Mouse (Mus musculus) cerebellum, adult 18-20 months (tissue): ENCODE measurements around the gene Morf4l1.

Source experiments
- DNase-seq, 2 experiments: peaks; one replicate each; pipeline ENCODE4 v3.0.0; 2021

The Morf4l1 gene

DNA sequence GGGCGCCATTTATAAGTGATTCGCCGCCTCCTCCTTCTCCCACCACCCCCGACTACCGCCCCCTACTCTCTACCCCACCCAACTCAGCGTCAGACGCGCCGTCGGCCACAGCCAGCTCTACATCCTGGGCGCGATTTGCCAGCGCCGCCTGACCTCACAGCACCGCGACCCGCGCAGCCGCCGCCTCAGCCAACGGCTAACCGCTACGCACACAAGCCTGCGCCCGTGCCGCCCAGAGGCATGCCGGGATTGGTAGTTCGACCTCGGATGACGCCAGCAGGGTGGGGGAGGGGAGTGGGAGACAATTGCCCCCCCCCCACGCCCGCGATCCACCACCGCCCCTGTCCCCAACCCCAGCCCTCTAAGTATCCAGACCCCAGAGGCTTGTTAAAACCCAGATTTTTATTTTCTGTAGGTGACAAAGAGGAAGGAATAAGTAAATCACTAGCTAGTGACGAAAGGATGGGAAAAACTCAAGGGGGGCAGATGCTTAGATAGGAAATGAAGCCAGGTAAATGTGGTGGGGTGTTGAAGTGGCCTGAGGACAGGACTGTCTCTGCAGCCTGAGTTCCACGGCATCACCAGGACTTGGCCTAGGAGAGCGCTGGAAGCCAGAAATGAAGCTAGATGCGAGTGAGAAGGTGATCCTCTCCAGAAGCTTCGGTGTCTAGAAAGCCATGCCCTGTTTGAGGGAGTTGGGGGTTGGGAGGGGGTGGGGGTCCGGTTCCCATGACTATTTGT lies at the start of gene Morf4l1:
Gene Morf4l1 (minus strand): TSS at position 208 of the 741 bp plus-strand sequence.
- peak; percentile 97 to 98 for DNase-seq

DNA sequence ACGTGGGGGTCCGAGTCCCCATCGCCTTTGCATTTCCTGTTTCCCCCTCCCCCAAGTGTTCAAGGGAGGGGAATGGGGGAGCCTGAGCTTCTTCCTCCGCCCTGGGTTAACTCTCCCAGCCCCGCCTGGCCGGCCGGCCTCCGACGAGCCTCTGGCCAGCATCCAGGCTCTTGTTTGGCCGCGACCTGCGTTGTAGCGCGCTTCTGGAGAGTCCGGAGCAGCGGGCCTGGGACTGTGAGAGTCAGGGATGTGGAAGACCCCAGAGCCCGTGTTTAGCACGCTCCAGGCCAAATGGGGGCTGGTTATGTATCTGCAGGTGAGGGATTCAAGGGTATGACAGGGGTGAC lies 49.1 kb upstream of the Morf4l1 start:
- peak; percentile 25 to 44 for DNase-seq

DNA sequence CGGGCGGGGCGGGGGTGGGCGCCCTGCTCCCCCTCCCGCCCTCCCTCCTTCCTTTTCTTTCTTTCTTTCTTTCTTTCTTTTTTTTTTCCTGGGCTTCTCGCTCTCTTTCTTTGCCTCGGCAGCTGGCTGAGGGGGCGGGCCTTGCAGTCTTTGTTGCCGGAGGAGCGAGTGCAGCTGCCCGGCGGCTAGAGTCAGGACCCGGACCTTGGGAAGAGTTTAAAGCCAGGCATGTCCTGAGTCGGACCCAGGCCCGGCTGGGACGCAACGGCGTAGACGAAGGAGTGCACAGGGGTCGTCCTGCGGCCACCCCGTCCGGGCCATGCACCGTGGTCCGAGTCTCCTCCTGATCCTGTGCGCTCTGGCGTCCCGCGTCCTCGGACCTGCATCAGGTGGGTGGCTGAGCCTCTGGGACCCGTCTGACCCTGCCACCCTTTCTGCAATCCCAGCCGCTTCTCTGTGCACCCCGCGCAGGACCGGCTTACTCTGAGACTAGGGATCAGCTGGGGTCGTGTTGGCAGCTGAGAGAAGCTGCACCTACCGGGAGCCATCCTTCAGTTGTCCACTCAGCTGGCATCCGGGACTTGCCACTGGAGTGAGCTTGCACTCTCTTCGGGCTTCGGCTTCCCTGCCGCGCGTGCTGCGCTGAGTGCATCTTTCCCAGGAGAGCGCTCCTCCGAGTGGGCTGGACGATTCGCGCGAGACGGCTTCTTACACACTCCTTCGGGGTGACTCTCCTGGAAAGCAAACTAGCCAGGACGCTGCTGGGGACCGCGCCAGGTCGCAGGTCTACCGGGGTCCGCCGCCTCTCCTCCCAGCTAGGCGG lies 48.6 kb upstream of the Morf4l1 start, which contains the start of gene Adamts7:
Gene Adamts7 (plus strand): TSS at position 144 of the 823 bp plus-strand sequence.
- DNase-seq = peak; percentile 17 to 45

DNA sequence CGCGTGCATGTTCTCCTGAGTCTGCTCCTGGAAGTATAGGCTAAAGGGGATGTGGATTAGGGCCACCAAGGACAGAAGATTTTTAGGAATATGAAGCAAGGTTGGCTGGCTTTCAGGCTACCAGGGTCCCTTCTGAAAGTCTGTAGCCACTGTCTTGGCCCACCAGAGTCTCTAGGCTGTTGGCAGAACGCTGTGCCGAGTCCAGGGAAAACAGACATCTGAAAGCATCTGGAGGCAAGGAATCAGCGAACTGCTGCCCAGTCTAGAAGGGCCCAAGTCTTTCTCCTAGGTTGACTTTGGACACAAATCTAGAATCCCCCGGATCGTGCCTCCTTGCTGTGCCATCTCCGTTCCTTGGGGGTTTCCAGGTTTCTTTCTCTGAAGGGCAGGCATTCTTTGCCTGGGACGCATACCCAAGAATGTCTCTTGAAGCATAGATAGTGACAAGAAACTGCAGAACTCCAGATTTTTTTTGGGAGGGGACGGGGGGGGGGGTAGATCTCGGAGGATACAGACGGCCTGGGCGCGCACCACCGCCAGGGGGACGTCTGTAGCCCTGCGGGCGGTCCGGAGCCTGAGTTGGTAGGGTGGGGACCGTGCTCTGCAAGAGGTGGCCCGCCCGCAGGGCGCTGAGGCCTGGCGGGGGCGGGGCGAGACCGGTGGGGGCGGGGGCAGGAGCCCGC lies 47.8 kb upstream of the Morf4l1 start:
- no peak for DNase-seq

DNA sequence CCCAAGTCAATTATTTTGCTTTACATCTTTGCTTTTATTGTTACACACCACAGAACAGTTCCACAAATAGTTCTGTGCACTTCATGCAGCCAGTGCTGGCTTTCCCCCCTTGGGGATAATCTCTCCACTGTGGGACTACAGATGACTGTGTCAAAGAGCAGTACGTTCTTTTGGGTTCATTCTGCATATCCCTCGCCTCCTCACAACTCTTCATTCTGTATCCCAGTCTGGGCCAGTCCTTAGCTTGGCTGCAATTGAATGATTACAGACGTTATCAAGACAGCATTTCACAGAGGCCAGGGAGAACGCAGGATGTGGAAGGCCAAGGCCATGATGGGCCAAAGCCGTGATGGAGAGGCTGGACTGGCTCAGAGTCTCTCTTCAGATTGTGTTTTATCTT lies 32.3 kb upstream of the Morf4l1 start:
- DNase-seq = no peak

DNA sequence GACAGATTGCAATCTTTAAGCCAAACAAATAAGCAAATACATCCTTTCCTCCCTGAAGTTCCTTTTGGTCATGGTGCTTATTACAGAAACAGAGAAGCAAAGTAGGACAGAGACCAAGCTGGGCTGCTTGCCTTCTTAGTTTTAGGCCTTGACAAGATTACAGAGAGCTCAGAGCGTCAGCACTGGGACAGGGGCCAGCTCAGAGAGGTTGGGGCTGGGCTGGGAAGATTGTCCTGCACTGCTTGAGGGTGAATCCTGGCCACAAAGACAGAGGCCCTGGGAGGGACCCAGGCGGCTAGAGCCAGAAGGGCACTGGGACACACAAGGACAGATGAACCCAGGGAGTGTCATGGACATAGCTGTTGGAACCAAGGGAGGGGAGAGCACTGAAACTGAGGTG lies 31.2 kb upstream of the Morf4l1 start:
- DNase-seq = peak in 1 of 2 experiments; percentile 7

DNA sequence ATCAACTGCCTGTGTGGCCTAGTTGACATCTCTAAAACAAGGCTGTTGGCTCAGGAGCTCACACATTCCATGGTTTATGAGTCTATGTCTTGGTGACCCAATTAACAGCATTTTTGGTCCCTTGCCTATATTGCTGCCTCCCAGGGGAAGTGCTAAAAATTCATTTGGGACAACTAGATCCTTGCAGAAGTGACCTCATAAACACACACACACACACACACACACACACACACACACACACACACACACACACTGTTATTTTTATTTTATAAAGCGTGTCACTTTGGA lies 22.0 kb upstream of the Morf4l1 start:
- no peak for DNase-seq

DNA sequence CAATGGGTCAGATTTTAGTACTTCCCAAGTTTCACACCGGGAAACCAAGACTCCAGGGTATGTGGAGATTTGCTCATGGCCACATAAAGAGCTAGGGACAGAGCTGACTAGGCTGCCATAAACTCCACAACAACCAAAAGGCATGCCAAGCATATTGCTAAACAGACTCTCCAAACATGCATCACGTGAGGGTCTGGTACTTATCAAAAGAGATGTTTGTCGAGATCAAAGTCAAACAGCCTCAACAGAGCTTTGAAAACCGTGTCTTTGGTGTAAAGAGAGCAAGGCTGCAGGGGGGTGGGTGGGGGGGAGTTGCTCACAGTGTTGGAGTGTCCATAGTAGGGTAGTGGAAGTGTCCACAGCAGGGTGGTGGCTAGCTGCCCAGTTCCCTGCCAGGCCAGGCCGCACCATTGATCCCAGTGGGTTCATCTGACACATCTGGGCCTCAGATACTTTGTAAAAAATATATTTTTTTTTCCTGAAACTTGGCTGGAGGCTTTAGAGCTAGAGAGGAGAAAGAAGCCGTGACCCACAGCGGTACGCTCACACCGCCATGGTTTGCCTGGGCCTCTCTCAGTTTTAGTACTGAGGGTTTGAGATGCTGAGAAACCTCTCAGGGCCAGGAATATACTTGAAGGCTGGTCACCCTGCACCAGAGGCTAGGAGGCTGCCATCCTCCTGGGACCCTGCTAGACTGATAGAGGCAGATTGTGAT lies 21.5 kb upstream of the Morf4l1 start:
- no peak for DNase-seq

DNA sequence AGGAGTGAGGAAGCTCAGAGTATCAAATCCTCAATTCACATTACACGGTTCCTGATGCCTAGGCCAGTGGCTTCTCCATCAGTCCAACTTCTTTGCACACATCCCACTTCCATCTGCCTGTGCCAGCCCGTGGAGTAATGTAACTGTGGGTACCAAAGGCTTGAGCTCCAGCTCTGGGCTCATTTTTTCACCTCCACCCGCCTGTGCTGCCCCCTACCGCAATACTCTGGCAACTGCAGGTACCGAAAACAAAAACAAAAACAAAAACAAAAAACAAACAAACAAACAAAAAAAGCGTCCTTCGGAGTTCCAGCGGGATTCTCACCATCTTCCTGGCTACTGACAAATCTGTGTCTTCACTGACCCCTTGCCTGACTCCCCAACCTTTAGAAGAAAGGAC lies 20.9 kb upstream of the Morf4l1 start:
- DNase-seq = no peak

DNA sequence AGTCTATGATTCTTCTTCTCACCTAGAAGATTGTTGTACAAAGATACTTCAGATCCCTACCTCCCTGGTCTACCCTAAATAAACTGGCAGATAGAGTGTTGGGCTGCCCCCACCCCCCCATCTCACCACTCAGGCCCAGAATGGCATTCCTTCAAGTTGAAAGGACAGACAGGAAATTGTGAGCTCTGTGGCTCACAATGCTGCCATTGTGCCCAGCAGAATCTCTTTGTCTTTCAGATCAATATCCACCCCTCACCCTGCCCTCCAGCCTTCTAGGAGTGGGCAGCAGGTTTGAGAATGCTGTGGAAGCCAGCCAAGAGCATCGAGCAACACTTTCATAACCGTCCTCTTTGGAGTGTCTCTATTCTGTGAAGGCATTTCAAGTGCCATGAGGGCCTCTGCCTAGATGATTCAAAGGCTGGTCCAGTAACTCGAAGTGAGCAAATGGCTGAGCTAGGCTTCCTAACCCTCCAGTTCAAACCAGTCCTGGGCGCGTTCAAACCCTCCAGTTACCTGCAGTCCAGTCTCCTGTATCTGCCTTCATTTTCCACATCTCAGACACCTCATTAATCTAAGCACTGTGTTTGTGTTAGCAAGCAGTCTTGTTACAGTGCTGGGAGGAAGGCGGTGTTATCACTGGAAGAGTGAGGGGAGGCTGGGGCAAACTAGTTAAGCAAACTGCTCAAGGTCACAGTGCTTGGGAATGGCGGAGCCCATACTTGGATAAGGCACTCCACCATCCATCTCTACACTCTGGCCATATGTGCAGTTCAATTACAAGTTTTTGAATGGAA lies 19.2 kb upstream of the Morf4l1 start:
- no peak for DNase-seq

DNA sequence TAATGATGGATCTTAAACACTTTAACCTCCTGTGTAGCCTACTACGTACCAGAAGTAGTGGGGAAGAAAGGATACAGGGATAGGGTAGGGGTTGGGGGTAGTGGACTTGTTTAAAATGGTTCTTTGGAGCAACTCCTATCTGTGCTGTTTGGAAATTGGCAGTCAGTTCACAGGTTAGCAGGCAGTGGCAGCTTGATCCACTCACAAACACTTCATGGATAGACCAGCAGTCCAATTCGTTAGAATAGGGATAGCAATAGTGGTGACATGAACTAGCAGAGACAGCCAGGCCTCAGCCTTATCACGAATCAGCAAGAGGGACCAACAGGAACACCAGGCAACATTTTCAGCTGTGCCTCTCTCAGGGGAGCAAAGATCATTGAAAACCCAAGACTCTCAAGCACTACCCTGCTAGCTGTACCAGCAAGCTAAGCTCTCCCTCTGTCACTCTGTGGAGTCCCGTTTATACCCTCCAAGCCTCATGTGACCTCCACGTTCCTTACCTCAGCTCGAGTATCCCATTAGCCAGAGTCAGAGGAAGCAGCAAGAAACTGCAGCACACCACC lies 14.1 kb upstream of the Morf4l1 start:
- no peak for DNase-seq

DNA sequence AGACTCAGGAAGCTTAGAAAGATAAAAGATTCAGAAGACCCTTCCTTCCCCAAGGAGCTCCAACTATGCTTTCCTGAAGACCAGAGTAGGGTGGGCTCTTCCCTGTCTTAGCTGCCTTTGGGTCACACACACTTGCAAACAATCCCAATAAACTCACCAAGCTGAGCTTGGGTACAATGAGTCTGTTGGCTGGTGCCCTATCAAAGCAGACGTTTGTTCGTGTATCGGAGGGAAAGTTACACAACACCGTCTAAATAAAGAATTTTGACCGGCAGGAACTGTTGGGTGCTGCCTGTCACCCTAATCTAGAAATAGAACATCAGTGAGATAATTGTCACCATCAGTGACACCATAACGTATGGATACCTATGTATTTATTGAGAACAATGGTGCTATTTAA lies 12.6 kb upstream of the Morf4l1 start:
- no peak for DNase-seq

DNA sequence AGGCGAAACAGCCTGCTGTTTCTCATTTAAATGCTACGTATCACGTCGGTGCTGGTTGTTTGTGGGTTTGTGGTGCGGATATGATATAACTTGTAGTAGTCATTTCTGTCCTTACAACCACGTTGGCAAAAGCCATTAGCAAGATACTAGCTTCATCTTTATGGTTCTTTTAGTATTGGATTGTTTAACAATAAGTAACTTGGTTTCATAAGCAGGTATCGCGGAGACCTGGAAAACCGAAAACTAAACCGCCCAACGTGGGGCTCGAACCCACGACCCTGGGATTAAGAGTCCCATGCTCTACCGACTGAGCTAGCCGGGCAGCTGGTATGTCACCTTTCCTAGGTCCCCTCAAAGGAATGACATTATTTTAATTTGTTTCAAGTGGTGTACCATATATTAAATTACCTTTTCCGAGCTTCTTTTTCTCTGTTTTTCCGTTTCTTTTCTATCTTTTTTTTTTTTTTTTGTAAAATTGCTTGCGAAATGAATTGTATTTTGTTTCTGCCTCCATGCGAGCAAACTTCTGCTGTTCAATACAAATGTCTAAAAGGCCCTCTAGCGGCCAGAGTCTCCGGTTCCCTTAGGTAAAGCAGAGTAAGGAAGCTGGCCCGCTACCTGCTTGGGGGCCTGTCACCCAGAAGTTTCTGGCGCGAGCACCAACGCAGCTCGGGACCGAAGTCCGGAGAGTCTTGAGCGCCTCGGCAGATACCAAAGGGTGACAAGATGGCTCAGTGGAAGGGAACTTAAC lies 11.9 kb upstream of the Morf4l1 start:
- DNase-seq = peak; percentile 68 to 77

DNA sequence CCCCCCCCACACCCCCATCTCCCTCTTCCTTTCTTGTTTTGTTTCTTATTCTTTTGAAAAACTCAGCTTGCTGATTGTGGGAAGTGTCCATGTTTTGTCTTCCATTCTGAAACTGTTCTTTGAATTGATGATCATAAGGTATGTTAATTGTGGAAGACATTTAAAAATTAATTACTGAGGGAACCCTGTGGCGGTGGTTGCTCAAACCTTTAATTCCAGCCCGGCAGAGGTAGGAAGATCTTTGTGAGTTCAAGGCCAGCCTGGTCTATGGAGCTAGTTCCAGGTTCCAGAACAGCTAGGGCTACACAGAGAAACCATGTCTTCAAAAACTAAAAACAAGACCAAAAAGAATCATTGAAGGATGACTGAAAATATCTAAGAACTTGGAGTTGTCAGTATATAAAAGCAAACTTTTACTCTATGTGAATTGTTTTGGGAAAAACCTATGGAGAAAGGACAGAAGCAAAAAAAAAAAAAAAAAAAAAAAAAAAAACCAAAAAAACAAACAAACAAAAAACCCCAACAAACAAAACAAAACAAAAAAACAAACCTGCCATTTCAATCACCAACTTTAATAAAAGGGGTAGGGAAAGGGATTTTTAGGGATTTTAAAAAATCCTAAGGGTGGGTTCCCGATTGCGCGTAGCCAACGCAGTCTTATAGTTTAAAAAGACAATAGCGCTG lies 11.0 kb upstream of the Morf4l1 start:
- no peak for DNase-seq

DNA sequence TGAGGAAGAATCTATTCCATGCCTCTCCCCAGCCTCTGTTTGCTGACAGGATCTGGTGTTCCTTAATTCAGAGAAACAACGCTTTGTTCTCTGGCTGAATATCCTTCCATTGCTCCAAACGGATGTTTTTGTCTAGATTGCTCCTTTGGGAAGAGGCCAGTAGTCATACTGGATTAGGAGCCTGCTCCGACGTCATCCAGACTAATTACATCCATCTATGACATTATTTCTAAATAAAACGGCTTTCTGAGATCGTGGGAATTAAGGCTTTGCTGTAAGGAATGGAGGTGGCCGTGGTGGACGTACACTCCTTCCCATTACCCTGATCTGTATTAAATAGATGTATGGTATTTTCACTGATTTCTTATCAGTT lies 10.3 kb upstream of the Morf4l1 start:
- DNase-seq = no peak

DNA sequence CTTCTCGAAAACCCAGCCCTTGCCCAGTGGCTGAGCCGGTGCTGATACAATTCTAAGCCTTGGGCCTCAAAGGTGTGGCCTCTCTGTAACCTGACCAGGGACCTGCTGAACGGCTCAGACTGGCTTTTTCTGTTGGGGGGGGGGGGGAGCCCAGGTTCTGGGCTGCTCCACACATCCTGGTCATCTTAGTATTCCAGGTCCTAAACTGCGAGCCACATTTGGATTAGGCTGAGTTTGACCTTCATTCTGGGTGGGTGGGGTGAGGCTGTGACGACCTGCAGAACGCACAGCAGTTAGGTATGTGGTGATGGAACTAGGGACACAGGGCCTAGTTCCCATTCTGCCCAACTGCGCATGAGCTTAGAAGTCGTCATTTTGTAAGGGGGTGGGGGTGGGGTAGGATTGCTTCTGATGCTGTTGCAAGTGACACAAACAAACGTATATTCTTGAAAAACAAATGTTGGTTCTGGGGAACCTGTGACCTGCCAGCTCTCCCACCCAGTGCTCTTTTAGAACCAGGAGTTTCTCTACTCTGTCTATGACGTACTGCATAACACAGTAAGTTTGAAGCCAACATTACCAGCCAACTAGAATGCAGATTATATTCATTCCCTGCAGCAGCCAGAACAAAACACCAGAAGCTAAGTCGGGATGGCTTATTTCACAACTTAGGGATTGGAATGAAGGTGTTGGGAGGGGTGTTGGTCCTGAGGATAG lies 9.7 kb upstream of the Morf4l1 start:
- no peak for DNase-seq

DNA sequence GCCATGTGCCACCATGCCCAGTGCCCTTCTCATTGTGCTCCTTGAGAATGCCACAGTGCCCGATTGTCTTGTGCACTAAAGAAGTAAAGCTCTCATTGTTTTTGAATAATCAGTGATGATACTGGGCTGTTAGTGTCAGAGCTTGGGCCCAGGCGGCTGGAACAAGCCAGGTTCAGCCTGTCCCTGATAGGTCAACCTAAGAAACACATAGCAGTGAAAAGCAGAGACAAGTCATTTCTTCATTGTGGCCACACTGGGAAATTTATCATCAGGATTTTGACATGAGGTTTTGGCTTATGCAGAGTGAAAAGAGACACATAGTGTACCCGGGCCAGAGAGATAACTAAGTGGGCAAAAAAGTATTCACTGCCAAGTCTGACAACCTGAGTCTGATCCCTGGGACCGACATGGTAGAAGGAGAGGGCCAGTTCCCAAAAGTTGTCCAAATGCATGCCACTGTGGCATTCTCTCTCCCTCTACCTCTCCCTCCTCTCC lies 7.7 kb upstream of the Morf4l1 start:
- no peak for DNase-seq

DNA sequence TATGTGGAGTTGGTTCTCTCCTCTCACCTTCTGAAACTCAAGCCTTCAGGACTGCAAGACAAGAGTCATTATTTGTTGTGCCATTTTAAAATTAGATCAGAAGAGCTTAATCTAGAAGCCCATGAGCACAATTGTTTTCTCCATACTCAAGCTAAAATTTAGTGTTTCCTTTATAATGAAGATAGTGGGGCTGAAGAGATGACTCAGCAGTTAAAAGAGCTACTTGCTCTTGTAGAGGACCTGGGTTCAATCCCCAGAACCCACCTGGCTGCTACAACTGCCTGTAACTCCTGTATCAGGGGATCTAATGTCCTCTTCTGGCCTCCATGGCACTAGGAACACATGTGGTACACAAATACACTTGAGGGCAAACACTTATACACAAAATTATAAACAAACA lies 2.7 kb upstream of the Morf4l1 start:
- no peak for DNase-seq

DNA sequence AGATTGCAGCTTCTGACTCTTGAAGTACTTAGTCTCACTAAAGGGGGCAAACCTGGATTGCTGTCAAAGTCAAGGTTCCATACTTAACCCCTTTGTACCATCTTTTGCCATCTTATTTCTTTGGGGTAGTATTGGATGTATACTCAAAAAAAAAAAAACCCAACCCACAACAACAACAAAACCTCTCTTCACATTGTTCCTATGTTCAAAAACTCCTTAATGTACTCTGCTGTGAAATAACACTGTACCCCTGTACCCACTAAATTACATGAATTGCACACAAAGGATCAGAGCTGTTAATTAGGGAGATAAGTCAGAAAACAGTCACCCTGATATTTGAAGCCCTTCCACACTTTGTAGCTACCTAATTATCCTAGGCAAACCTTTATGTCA lies 730 bp upstream of the Morf4l1 start:
- no peak for DNase-seq
